Mouse (Mus musculus) adrenal gland, adult (tissue): ENCODE measurements at regions not wholly inside any gene's neighbourhood (a gene's known extent, or its start where the extent isn't known, plus 50 kb on each side); places are given as distances from the start of the nearest gene placed in this dataset.

Experiments used
- DNase-seq, 2 experiments: peaks; one replicate each; pipeline ENCODE4 v3.0.0; 2022 to 2023; ENCODE audit warnings: low spot score in 1 of 2; ENCODE audit not compliant: inconsistent age in 2 of 2

GRCm38 (mm10) chr10:125164671-125165070 lies 224.6 kb downstream of the Slc16a7 start:
- DNase-seq, result no peak

- no peak for DNase-seq
Observed at GRCm38 (mm10) chr10:125161077-125161476, 228.2 kb downstream of the Slc16a7 start.

- no peak for DNase-seq
Observed at GRCm38 (mm10) chr10:125148753-125149152, 240.5 kb downstream of the Slc16a7 start.

- no peak for DNase-seq
Observed at GRCm38 (mm10) chr10:125147239-125147782, 242.0 kb downstream of the Slc16a7 start.

GRCm38 (mm10) chr10:125146365-125146764 lies 242.9 kb downstream of the Slc16a7 start:
- no peak for DNase-seq

GRCm38 (mm10) chr10:125145809-125146208 lies 243.5 kb downstream of the Slc16a7 start:
- no peak for DNase-seq

DNA sequence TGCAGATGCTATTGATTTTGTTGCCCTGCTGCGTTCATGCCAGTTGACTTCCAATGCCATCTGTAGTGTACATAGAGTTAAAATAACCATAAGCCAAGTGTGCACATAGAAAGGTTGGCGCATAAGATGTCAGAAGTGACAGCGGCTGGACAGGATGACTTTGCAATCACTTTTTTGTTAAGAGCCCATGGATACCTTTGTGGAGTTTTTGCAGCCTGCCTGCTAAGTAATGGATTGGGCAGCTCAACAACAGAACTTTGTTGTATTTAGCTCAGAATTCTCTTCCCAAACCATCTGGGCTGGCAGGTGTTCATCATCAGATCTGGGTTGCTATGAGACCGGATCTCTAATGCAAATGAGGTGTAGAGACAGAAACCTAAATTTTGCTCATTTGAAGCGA lies 267.5 kb downstream of the Slc16a7 start:
- no peak for DNase-seq

DNA sequence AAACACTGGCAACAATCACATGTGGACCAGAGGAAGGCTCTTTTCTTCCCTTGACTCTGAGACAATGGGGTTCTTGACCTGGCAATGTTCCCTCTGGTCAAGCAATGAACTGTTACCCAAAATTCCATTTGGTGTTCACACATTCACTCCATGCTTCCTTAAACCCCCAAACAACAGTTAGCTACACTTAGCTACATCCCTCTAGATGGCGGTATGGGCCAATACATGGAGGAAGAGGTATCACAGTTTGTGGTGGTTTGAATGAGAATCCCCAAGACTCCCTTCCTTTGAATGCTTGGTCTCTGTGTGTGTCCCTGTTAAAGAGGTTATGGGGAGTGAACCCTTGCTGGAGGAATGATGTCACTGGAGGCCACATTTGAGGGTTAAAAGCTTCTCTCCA lies 274.9 kb downstream of the Slc16a7 start:
- peak in 1 of 2 experiments; percentile 25 for DNase-seq

GRCm38 (mm10) chr10:125108986-125109385 lies 280.3 kb downstream of the Slc16a7 start:
- DNase-seq, result peak; percentile 24 to 85

DNA sequence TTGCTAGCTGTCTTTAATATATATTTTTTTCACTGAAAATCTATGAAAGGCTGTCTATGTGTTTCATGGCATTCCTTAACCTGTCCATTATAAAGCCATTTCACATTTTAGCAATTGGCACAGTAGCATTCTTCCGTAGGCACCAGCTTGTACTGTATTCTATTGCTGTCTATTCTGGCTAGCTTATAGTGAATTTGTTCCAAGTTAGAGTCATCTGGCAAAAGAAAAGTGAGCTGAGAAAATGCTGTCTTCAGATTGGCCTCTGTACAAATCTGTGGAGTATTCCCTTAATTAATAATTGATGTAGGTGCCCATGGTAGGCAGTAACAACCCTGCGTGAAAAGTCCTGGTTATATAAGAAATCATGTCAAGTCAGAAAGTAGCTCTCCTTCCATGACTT lies 304.3 kb downstream of the Slc16a7 start:
- no peak for DNase-seq

DNA sequence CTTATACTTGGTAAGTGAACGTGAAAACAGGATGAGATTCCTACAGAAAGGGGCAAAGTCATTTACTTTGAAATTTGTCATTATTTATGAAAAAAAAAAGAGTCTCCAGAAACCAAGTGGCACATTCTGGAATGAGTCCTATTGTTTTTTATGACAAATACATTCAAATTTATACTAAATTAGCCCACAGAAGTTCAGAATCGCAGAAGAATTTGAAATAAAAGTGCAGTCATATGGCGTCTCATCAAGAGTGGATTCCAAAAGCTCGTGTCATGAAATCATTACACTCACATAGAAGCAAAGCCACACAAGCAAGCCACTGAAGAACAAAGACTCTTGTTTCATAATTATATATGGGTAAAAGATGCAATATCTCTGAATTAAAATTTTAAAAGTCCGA lies 316.9 kb downstream of the Slc16a7 start:
- DNase-seq, result no peak

DNA sequence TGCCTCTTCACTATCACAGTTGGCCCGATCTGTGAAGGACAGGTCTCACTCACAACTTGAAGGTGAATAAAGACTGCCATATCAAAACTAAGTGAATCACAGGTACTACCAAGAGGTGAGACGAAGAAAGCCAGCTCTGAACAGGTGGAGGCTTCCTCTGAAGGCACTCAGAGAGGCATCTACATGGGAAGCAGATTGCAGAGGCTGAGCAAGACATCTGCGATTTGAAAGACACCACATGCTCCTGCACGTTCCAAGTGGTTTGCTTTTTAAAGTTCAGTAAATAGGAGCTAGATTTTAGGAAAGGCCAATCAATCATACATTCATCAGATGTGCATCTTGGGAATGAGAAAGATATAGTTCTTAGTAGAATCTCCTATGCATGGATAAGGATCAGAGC lies 319.0 kb downstream of the Slc16a7 start:
- no peak for DNase-seq

GRCm38 (mm10) chr10:125039290-125039689 lies 350.0 kb downstream of the Slc16a7 start:
- DNase-seq, result no peak

- no peak for DNase-seq
Observed at GRCm38 (mm10) chr10:125035631-125036030, 353.6 kb downstream of the Slc16a7 start.

- DNase-seq, result peak in 1 of 2 experiments; percentile 22
Observed at GRCm38 (mm10) chr10:125028347-125028746, 360.9 kb downstream of the Slc16a7 start.

- peak; percentile 14 to 78 for DNase-seq
Observed at GRCm38 (mm10) chr10:125026851-125027250, 362.4 kb downstream of the Slc16a7 start.
